Mouse (Mus musculus): ENCODE measurements around the gene Mesd. TPM values are rescaled to one million over a fixed set of nuclear protein-coding genes. Genes with fewer than 3 reads are reported as not detected.

Mesd gene
- polyA plus RNA-seq (2014; fragmentation: Nextera tagmentation; extraction: Ambion mirVana): 111 and 117 TPM in 2 replicates

GRCm38 (mm10) chr7:83884021-83884658 lies at the start of gene Mesd, which contains the start of gene Tlnrd1:
Mesd (plus strand) TSS chr7:83884466.
Tlnrd1 (minus strand) TSS chr7:83884305.
- peak; percentile 20 for TF ChIP-seq CTCF (IDR thresholded peaks at IDR 0.05; ENCODE audit: low read depth)
- WGBS: under 1% methylated on average over 67 of the region's 69 CpGs
- DNase-seq (peak; percentile 94), ATAC-seq (ENCODE audit: insufficient read depth) (peak; percentile 89)
- peaks cover 23% of the 10 kb centered on the region for H3K4me1 ChIP-seq (ENCODE audit: insufficient read depth)
- H3K9me3 ChIP-seq (ENCODE audit: low read depth, low read length): no peaks in the 10 kb centered on the region; the same call in 1 of the 2 replicates
- H3K4me3 ChIP-seq (ENCODE audit: low read depth, low read length): peak within 1 kb of the TSS; percentile 92
- H3K4me2 ChIP-seq: peak within 1 kb of the TSS; percentile 95
- H3K27ac ChIP-seq (ENCODE audit: low read depth): peak within 1 kb of the TSS; percentile 99
- no peaks in the 10 kb centered on the region for H3K27me3 ChIP-seq (ENCODE audit: insufficient read depth, low read length)
- peak within 1 kb of the TSS; percentile 92 for H3K9ac ChIP-seq
- peaks cover 23% of the 10 kb centered on the region for H3K36me3 ChIP-seq (ENCODE audit: insufficient read depth)

DNA sequence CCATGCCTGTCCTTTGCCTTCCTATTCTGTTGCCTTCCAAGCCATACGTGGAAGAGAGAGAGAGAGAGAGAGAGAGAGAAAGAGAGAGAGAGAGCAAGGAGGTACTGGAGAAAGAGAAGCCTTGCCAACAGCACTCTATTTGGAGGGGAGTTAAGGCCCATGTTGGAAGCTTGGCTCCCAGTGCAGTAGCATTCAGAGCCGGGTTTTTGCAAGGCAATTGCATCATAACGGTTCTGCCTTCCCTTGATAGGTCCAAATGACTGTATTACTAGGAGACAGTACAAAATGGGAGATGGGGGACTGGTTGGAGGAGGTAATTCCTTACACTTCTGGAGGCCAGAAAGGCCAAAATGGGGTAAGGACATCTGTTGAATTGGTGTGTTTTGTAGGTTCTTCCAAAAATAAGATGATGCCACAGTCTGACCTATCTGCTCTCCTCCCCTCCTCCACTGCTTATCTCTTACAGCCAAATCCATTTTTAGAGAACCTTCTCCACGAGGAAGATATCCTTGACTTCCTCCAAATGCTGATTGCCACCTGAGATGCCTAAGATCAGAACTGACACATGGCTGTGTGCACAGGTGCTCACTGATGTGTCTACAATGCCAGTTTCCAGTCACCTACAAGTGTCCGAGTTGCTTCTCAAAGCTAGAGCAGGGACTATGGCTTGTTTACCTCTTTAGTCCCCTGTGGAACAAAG lies 45.6 kb upstream of the Mesd start:
- ATAC-seq (ENCODE audit: insufficient read depth): no peak
- H3K4me1 ChIP-seq (ENCODE audit: insufficient read depth): peaks cover 7% of the 10 kb centered on the region; the same call in 1 of the 2 replicates
- no peaks in the 10 kb centered on the region for H3K27me3 ChIP-seq (ENCODE audit: insufficient read depth, low read length)
- H3K4me2 ChIP-seq: no peak overlapping the region
- H3K9me3 ChIP-seq (ENCODE audit: low read depth, low read length): no peaks in the 10 kb centered on the region
- no peak overlapping the region for H3K4me3 ChIP-seq (ENCODE audit: low read depth, low read length)
- 75% methylated on average over 5 of the region's 5 CpGs for WGBS
- no peak overlapping the region for H3K9ac ChIP-seq
- no peak for TF ChIP-seq CTCF (IDR thresholded peaks at IDR 0.05; ENCODE audit: low read depth)
- H3K36me3 ChIP-seq (ENCODE audit: insufficient read depth): no peaks in the 10 kb centered on the region
- no peak overlapping the region for H3K27ac ChIP-seq (ENCODE audit: low read depth)
- no peak for DNase-seq

DNA sequence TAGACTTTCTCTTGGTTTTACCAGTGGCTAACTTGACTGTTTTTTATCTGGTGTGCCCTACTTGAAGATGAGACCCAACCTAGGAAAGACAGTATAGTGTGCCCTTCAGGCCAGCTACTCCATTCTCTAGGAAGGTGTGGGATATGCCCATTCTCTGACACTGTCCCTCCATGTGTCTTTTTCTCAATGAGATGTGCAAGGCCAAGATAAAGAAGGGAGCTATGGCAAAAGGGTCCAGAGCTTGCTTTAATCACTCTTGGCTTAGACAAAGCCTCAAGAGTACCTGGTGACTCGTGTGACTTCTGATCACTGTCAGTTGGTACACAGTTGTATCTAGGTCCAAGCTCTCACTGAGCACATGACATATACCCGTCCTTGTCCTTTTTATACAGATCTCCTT lies 44.2 kb upstream of the Mesd start:
- DNase-seq: no peak
- H3K27me3 ChIP-seq (ENCODE audit: insufficient read depth, low read length): no peaks in the 10 kb centered on the region
- TF ChIP-seq CTCF (IDR thresholded peaks at IDR 0.05; ENCODE audit: low read depth): no peak
- no peaks in the 10 kb centered on the region for H3K36me3 ChIP-seq (ENCODE audit: insufficient read depth)
- H3K9ac ChIP-seq: no peak overlapping the region
- H3K27ac ChIP-seq (ENCODE audit: low read depth): no peak overlapping the region
- no peak overlapping the region for H3K4me3 ChIP-seq (ENCODE audit: low read depth, low read length)
- no peak overlapping the region for H3K4me2 ChIP-seq
- WGBS: 86% methylated on average over 2 of the region's 2 CpGs
- ATAC-seq (ENCODE audit: insufficient read depth): no peak
- H3K9me3 ChIP-seq (ENCODE audit: low read depth, low read length): no peaks in the 10 kb centered on the region
- H3K4me1 ChIP-seq (ENCODE audit: insufficient read depth): 0 out of 2 replicates have a peak, but pooled peaks cover 4% of the 10 kb centered on the region

- no peak overlapping the region for H3K4me2 ChIP-seq
- peak; percentile 43 for DNase-seq
- no peaks in the 10 kb centered on the region for H3K9me3 ChIP-seq (ENCODE audit: low read depth, low read length)
- H3K27ac ChIP-seq (ENCODE audit: low read depth): no peak overlapping the region; the same call in 1 of the 2 replicates
- H3K4me3 ChIP-seq (ENCODE audit: low read depth, low read length): no peak overlapping the region
- WGBS: 42% methylated on average over 6 of the region's 6 CpGs
- peaks cover 7% of the 10 kb centered on the region; the same call in 1 of the 2 replicates for H3K4me1 ChIP-seq (ENCODE audit: insufficient read depth)
- no peak overlapping the region for H3K9ac ChIP-seq
- no peaks in the 10 kb centered on the region for H3K27me3 ChIP-seq (ENCODE audit: insufficient read depth, low read length)
- ATAC-seq (ENCODE audit: insufficient read depth): no peak
- TF ChIP-seq CTCF (IDR thresholded peaks at IDR 0.05; ENCODE audit: low read depth): no peak
- H3K36me3 ChIP-seq (ENCODE audit: insufficient read depth): no peaks in the 10 kb centered on the region
Observed at GRCm38 (mm10) chr7:83842486-83843259, 41.6 kb upstream of the Mesd start.

- WGBS: 36% methylated on average over 3 of the region's 3 CpGs
- peak; percentile 55 for DNase-seq
- Histone ChIP-seq H3K4me2 (no peak overlapping the region), H3K27ac (ENCODE audit: low read depth) (peak overlapping the region; percentile 43), H3K9me3 (ENCODE audit: low read depth, low read length) (no peaks in the 10 kb centered on the region), H3K36me3 (ENCODE audit: insufficient read depth) (no peaks in the 10 kb centered on the region), H3K9ac (no peak overlapping the region), H3K4me3 (ENCODE audit: low read depth, low read length) (no peak overlapping the region), H3K27me3 (ENCODE audit: insufficient read depth, low read length) (no peaks in the 10 kb centered on the region), H3K4me1 (ENCODE audit: insufficient read depth) (peaks cover 7% of the 10 kb centered on the region; the same call in 1 of the 2 replicates)
- TF ChIP-seq CTCF (IDR thresholded peaks at IDR 0.05; ENCODE audit: low read depth): no peak
- ATAC-seq (ENCODE audit: insufficient read depth): peak; percentile 86
Observed at GRCm38 (mm10) chr7:83844807-83845206, 39.5 kb upstream of the Mesd start.

DNA sequence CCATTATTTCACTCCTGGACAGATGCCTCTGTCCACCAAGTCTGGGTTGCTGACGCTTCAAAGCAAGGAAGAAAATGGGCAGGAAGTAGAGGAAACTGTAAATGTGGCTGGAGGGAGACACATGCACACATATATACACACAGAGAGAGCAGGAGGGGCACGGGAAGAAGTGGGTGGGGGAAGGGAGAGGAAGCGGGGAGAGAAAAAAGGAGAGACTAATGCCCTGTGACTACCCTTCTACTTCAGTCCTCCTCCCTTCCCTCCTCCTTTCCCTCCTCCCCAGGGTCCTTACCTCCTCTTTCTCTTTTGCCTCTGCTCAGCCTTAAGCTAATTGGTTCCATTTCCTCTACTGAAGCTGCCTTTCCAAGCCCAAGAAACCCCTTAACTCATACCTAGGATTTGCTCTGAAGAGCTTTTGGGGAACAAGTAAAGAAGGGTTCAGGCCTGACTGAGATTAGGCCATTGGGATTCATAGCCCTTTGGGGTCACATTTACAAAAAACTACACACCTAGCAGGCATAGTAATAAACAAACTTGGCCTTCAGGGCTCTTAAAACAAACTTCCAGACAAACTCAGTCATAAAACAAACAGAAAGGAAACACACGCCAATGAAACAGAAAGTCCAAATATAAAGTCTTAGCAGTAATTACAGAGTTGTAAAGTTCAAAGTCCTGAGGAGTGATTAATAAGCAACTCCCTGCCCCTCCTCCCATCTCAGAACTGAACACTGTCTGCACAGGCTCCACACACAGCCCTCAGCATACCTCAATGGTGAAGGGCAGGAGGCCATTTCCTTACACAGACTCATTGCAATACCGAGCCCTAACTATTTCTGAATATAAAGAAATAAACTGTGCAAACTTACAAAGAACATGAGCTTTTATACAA lies 36.8 kb upstream of the Mesd start:
- Histone ChIP-seq H3K4me1 (ENCODE audit: insufficient read depth) (peaks cover 4% of the 10 kb centered on the region; the same call in 1 of the 2 replicates), H3K4me2 (no peak overlapping the region), H3K4me3 (ENCODE audit: low read depth, low read length) (no peak overlapping the region), H3K27ac (ENCODE audit: low read depth) (peak overlapping the region; percentile 74), H3K27me3 (ENCODE audit: insufficient read depth, low read length) (no peaks in the 10 kb centered on the region), H3K36me3 (ENCODE audit: insufficient read depth) (no peaks in the 10 kb centered on the region), H3K9ac (no peak overlapping the region), H3K9me3 (ENCODE audit: low read depth, low read length) (no peaks in the 10 kb centered on the region)
- TF ChIP-seq CTCF (IDR thresholded peaks at IDR 0.05; ENCODE audit: low read depth): no peak
- ATAC-seq (ENCODE audit: insufficient read depth) (peak; percentile 58), DNase-seq (peak; percentile 57)
- WGBS: 30% methylated on average over 5 of the region's 5 CpGs

Measured in lung, embryonic 14.5 days (tissue).